Mouse (Mus musculus): ENCODE measurements around the gene Klk1b8.
"Not testable (repeated sequence)": the region's sequence is repeated elsewhere in the genome, so short reads cannot be mapped to it uniquely, and the experiment has no call there.

Gene Klk1b8

DNA sequence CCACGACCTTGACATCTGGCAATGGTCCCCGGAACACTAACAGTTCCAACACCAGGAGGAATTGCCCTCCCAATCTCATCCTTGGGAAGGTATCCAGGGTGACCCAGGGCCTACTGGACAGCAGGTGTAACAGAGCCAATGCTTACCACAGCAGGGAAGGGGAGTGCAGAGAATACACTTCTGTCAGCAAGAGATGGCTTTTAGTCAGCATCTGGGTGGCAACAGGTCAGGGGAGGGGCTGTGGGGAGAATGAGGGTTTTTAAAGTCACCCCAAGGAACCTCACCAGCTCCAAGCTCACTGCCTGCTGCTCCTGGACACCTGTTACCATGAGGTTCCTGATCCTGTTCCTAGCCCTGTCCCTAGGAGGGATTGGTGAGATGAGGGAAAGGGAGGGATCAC is at the start of gene Klk1b8:
Klk1b8 (plus strand) TSS at position 301 of the 400 bp plus-strand sequence.
- in situ Hi-C loops (cut with MboI; ENCODE audit: low pct_unique_long_range_greater_than_20kb in 1 of 2, low sequenced_read_pairs in 2 of 2, unreplicated experiment in 1 of 2): no loop called here

GRCm38 (mm10) chr7:43914821-43915220 is 35.6 kb upstream of the Klk1b8 start:
- in situ Hi-C loops (cut with MboI; ENCODE audit: low pct_unique_long_range_greater_than_20kb in 1 of 2, low sequenced_read_pairs in 2 of 2, unreplicated experiment in 1 of 2): no loop called here

DNA sequence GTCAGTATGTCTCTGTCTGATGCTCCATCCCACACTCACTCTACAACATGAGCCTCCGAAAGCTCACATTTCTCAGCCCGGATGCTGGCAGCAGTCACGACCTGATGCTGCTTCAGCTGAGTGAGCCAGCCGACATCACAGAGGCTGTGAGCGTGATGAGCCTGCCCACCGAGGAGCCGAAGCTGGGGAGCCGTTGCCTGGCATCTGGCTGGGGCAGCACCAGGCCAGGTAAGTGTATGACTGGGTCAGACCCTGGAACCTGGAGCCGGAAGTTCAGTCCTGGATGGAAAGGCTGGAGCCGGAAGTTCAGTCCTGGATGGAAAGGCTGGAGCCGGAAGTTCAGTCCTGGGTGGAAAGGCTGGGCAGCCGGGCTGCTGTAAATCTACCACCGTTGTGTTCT is 32.0 kb upstream of the Klk1b8 start:
- in situ Hi-C loops (cut with MboI; ENCODE audit: low pct_unique_long_range_greater_than_20kb in 1 of 2, low sequenced_read_pairs in 2 of 2, unreplicated experiment in 1 of 2): no loop called here

GRCm38 (mm10) chr7:43918871-43919270 is 31.6 kb upstream of the Klk1b8 start:
- in situ Hi-C loops (cut with MboI; ENCODE audit: low pct_unique_long_range_greater_than_20kb in 1 of 2, low sequenced_read_pairs in 2 of 2, unreplicated experiment in 1 of 2): no loop called here

GRCm38 (mm10) chr7:43919559-43920451 is 30.7 kb upstream of the Klk1b8 start:
- in situ Hi-C loops (cut with MboI; ENCODE audit: low pct_unique_long_range_greater_than_20kb in 1 of 2, low sequenced_read_pairs in 2 of 2, unreplicated experiment in 1 of 2): loop anchor here in 1 of 2 experiments (10.0 kb wide), 1 partner anchor 315 kb away; the partner anchor contains the start of gene Gm36864

- in situ Hi-C loops (cut with MboI; ENCODE audit: low pct_unique_long_range_greater_than_20kb in 1 of 2, low sequenced_read_pairs in 2 of 2, unreplicated experiment in 1 of 2): loop anchor here in 1 of 2 experiments (10.0 kb wide), 1 partner anchor 314 kb away; the partner anchor contains the start of gene Gm36864
Measured at GRCm38 (mm10) chr7:43920582-43920981, 29.9 kb upstream of the Klk1b8 start.

DNA sequence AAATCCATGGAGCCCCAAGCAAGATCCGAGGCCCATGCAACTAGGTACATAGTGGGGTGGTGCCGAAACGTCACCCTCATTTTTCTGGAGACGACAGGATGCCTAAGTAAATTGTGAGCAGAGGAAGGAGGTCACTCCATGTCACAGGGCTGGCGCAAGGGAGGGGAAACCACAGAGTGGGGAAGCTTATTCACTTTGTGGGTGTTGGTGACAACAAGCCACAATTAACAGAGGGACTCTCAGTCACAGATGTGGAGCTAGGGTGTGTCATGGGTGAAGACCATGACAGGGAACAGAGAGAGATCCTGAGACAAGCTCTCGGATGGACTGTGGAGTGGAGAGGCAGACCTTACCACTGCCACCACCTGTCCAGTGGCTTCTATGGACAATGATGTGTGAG is 29.4 kb upstream of the Klk1b8 start:
- in situ Hi-C loops (cut with MboI; ENCODE audit: low pct_unique_long_range_greater_than_20kb in 1 of 2, low sequenced_read_pairs in 2 of 2, unreplicated experiment in 1 of 2): loop anchor here in 1 of 2 experiments (10.0 kb wide), 1 partner anchor 314 kb away; the partner anchor contains the start of gene Gm36864

- in situ Hi-C loops (cut with MboI; ENCODE audit: low pct_unique_long_range_greater_than_20kb in 1 of 2, low sequenced_read_pairs in 2 of 2, unreplicated experiment in 1 of 2): loop anchor here in 1 of 2 experiments (10.0 kb wide), 1 partner anchor 313 kb away; the partner anchor contains the start of gene Gm36864
Measured at GRCm38 (mm10) chr7:43921941-43922340, 28.5 kb upstream of the Klk1b8 start.

GRCm38 (mm10) chr7:43925985-43926384 is 24.5 kb upstream of the Klk1b8 start:
- in situ Hi-C loops (cut with MboI; ENCODE audit: low pct_unique_long_range_greater_than_20kb in 1 of 2, low sequenced_read_pairs in 2 of 2, unreplicated experiment in 1 of 2): loop anchor here in 1 of 2 experiments (10.0 kb wide), 1 partner anchor 309 kb away; the partner anchor contains the start of gene Gm36864

DNA sequence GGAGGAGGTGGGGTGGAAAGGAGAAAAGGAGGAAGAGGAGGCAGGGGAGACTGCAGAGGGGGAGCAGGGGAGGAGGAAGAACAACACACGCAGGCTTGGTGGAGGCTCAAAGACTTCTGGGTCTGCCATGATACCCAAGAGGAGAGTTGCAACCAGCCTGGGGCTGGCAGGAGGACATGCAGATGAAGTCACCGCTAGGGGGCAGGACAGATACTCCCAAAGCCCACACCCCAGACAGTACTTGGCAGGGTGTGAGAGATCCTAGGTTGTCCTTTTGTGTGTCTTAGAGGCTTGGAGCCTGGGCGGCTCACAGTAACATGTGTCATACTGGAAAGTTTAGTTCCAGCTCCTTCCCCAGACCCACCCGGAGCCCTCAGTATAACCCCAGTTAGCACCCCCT is 21.9 kb upstream of the Klk1b8 start:
- in situ Hi-C loops (cut with MboI; ENCODE audit: low pct_unique_long_range_greater_than_20kb in 1 of 2, low sequenced_read_pairs in 2 of 2, unreplicated experiment in 1 of 2): loop anchor here in 1 of 2 experiments (10.0 kb wide), 1 partner anchor 306 kb away; the partner anchor contains the start of gene Gm36864

GRCm38 (mm10) chr7:43932337-43932736 is 18.1 kb upstream of the Klk1b8 start:
- in situ Hi-C loops (cut with MboI; ENCODE audit: low pct_unique_long_range_greater_than_20kb in 1 of 2, low sequenced_read_pairs in 2 of 2, unreplicated experiment in 1 of 2): no loop called here

- in situ Hi-C loops (cut with MboI; ENCODE audit: low pct_unique_long_range_greater_than_20kb in 1 of 2, low sequenced_read_pairs in 2 of 2, unreplicated experiment in 1 of 2): no loop called here
Measured at GRCm38 (mm10) chr7:43933440-43933839, 17.0 kb upstream of the Klk1b8 start, which contains the start of gene Klk15. Gene Klk15, plus strand, starts transcription at chr7:43933740.

GRCm38 (mm10) chr7:43934747-43935146 is 15.7 kb upstream of the Klk1b8 start:
- in situ Hi-C loops (cut with MboI; ENCODE audit: low pct_unique_long_range_greater_than_20kb in 1 of 2, low sequenced_read_pairs in 2 of 2, unreplicated experiment in 1 of 2): no loop called here

- in situ Hi-C loops (cut with MboI; ENCODE audit: low pct_unique_long_range_greater_than_20kb in 1 of 2, low sequenced_read_pairs in 2 of 2, unreplicated experiment in 1 of 2): no loop called here
Measured at GRCm38 (mm10) chr7:43936551-43936950, 13.9 kb upstream of the Klk1b8 start.

DNA sequence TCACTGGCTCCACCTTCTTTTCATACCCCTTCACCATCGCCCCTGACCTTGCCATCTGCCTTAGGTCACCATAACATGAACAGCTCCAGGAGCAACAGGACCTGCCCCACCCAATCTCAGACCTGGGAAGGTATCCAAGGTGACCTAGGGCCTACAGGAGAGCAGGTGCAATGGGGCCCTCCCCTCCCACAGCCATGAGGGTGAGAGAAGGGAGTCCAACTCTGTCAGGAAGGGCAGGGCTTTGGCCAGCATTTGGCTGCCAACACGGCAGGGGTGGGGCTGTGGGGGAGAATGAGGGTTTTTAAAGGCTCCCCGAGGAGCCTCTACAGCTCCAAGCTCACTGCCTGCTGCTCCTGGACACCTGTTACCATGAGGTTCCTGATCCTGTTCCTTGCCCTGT is 8.2 kb upstream of the Klk1b8 start:
- in situ Hi-C loops (cut with MboI; ENCODE audit: low pct_unique_long_range_greater_than_20kb in 1 of 2, low sequenced_read_pairs in 2 of 2, unreplicated experiment in 1 of 2): not testable (repeated sequence)

GRCm38 (mm10) chr7:43944727-43945264 is 5.7 kb upstream of the Klk1b8 start:
- in situ Hi-C loops (cut with MboI; ENCODE audit: low pct_unique_long_range_greater_than_20kb in 1 of 2, low sequenced_read_pairs in 2 of 2, unreplicated experiment in 1 of 2): no loop called here

GRCm38 (mm10) chr7:43952703-43953102 is 2.2 kb downstream of the Klk1b8 start:
- in situ Hi-C loops (cut with MboI; ENCODE audit: low pct_unique_long_range_greater_than_20kb in 1 of 2, low sequenced_read_pairs in 2 of 2, unreplicated experiment in 1 of 2): no loop called here

DNA sequence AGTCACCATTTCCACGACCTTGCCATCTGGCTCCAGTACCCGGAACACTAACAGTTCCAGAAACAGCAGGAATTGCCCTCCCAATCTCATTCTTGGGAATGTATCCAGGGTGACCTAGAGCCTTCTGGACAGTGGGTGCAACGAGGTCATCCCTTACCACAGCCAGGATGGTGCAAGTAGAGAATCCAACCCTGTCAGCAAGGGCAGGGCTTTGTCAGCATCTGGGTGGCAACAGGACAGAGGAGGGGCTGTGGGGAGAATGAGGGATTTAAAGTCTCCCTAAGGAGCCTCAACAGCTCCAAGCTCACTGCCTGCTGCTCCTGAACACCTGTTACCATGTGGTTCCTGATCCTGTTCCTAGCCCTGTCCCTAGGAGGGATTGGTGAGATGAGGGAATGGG is 16.0 kb downstream of the Klk1b8 start, which contains the start of gene Klk1b1:
Klk1b1 (plus strand) TSS at position 301 of the 400 bp plus-strand sequence.
- in situ Hi-C loops (cut with MboI; ENCODE audit: low pct_unique_long_range_greater_than_20kb in 1 of 2, low sequenced_read_pairs in 2 of 2, unreplicated experiment in 1 of 2): loop anchor here in 1 of 2 experiments (10.0 kb wide), 1 partner anchor 128 kb away; no protein-coding TSS in a partner anchor

- in situ Hi-C loops (cut with MboI; ENCODE audit: low pct_unique_long_range_greater_than_20kb in 1 of 2, low sequenced_read_pairs in 2 of 2, unreplicated experiment in 1 of 2): loop anchor here in 1 of 2 experiments (10.0 kb wide), 1 partner anchor 128 kb away; no protein-coding TSS in a partner anchor
Measured at GRCm38 (mm10) chr7:43967058-43967457, 16.6 kb downstream of the Klk1b8 start.

All from mouse embryonic stem cell (cell line).